Mouse (Mus musculus) G1E (cell line): ENCODE data around the gene Pccb.

Experiments
- CTCF ChIP-seq: IDR thresholded peaks from 2 replicates; pipeline ENCODE4 v1.5.1; 2012; ENCODE audit warnings: low read depth, low read length, inconsistent platforms, mixed read lengths
- GATA1 ChIP-seq: IDR thresholded peaks from 2 replicates; pipeline ENCODE4 v1.6.1; 2012; ENCODE audit warnings: borderline replicate concordance, low read length, inconsistent platforms, mixed read lengths
- GATA2 ChIP-seq: IDR thresholded peaks from 2 replicates; pipeline ENCODE4 v1.6.1; 2012; ENCODE audit warnings: low read depth, low read length, inconsistent platforms, borderline replicate concordance
- POLR2AphosphoS5 ChIP-seq: IDR thresholded peaks from 2 replicates; pipeline ENCODE4 v1.6.1; 2012; ENCODE audit warnings: low read depth, low read length, inconsistent platforms; ENCODE audit not compliant: insufficient replicate concordance
- TAL1 ChIP-seq: conservative IDR thresholded peaks from 2 replicates; pipeline ENCODE4 v1.6.1; 2012; ENCODE audit warnings: low read depth, low read length, inconsistent platforms, mixed read lengths

- TF ChIP-seq POLR2AphosphoS5 = no peak
- no peak for TF ChIP-seq CTCF
- no peak for TF ChIP-seq TAL1
- TF ChIP-seq GATA2 = no peak
- TF ChIP-seq GATA1 = no peak
Measured at GRCm38 (mm10) chr9:100987850-100988249, 46.8 kb downstream of the Pccb start.
